Mouse (Mus musculus): ENCODE results near the gene Elmod3. TPM values are rescaled to one million over a fixed set of nuclear protein-coding genes. Genes with fewer than 3 reads are reported as not detected.

The Elmod3 gene
- polyA plus RNA-seq, 1 experiment from 2014 or later, result 13.7 TPM

- H3K4me3 ChIP-seq (replicated peaks), result no peak overlapping the region
- H3K4me1 ChIP-seq, result 0 out of 2 replicates have a peak, but pooled peaks cover under 1% of the 10 kb centered on the region
- H3K9ac ChIP-seq, result no peak overlapping the region
- ATAC-seq (ENCODE audit: insufficient read depth, low FRiP score, low read depth), result no peak
- no peaks in the 10 kb centered on the region for H3K9me3 ChIP-seq
- H3K36me3 ChIP-seq, result peaks cover 46% of the 10 kb centered on the region
- no peaks in the 10 kb centered on the region for H3K27me3 ChIP-seq (replicated peaks)
- no peak overlapping the region for H3K4me2 ChIP-seq
- H3K27ac ChIP-seq, result no peak overlapping the region
- WGBS, result 91% methylated on average over 4 of the region's 4 CpGs
These were observed 10.5 kb upstream of the Elmod3 start for GRCm38 (mm10) chr6:72608662-72609184.

DNA sequence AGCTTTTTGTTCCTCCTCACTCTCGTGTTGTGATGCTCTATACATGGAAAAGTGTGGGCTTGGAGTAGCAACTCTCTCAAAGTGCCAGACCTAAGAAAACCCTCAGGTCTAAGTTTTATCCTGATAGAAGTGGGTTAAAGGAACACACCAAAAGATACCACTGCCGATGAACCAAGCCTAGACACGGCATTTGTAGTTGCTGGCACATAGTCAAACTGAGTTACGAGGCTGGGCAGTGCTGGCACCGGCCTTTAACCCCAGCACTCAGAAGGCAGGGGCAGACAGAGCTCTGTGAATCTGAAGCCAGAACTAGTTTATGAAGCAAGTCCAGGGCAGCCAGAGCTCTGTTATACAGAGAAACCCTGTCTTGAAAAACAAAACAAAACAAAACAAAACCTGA is 9.5 kb upstream of the Elmod3 start:
- WGBS, result 79% methylated on average over 5 of the region's 5 CpGs
- Histone ChIP-seq H3K27me3 (replicated peaks) (no peaks in the 10 kb centered on the region), H3K9me3 (no peaks in the 10 kb centered on the region)

DNA sequence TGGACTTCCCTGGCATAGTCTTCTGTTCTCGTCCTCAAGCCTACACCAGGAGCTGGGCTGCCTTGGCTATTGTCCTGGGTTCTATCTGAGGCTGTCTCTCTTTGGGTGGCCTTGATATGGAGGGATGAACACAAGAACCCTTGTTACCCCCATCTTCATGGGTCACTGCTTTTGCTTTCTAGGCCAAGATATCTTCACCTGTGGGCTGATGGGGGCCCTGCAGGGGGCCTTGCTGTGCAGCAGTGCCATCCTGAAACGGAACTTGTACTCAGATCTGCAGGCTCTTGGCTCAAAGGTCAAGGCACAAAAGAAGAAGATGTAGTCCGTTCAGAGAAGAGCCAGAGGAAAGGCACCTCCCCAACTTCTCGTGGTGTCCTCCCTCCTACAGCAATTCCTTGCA is 8.8 kb upstream of the Elmod3 start:
- no peak overlapping the region for H3K4me2 ChIP-seq
- peaks cover 48% of the 10 kb centered on the region for H3K36me3 ChIP-seq
- ATAC-seq (ENCODE audit: insufficient read depth, low FRiP score, low read depth), result no peak
- H3K4me3 ChIP-seq (replicated peaks), result no peak overlapping the region
- H3K27ac ChIP-seq, result no peak overlapping the region
- no peaks in the 10 kb centered on the region for H3K4me1 ChIP-seq
- H3K27me3 ChIP-seq (replicated peaks), result no peaks in the 10 kb centered on the region
- no peaks in the 10 kb centered on the region for H3K9me3 ChIP-seq
- WGBS, result 85% methylated on average over 4 of the region's 4 CpGs
- H3K9ac ChIP-seq, result no peak overlapping the region

More for the DNA sequence above, 9.5 kb upstream of the Elmod3 start:
- Histone ChIP-seq H3K27ac (no peak overlapping the region), H3K4me2 (no peak overlapping the region), H3K4me3 (replicated peaks) (no peak overlapping the region), H3K4me1 (no peaks in the 10 kb centered on the region), H3K9ac (no peak overlapping the region), H3K36me3 (peaks cover 48% of the 10 kb centered on the region)
- no peak for ATAC-seq (ENCODE audit: insufficient read depth, low FRiP score, low read depth)

GRCm38 (mm10) chr6:72604066-72604465 is 5.9 kb upstream of the Elmod3 start:
- Histone ChIP-seq H3K27me3 (replicated peaks) (no peaks in the 10 kb centered on the region), H3K27ac (no peak overlapping the region), H3K36me3 (peaks cover 26% of the 10 kb centered on the region), H3K4me2 (no peak overlapping the region), H3K4me3 (replicated peaks) (no peak overlapping the region), H3K9me3 (no peaks in the 10 kb centered on the region), H3K9ac (no peak overlapping the region), H3K4me1 (no peaks in the 10 kb centered on the region; the same call in 1 of the 2 replicates)
- ATAC-seq (ENCODE audit: insufficient read depth, low FRiP score, low read depth), result no peak; the same call in 1 of the 2 replicates
- 79% methylated on average over 2 of the region's 2 CpGs for WGBS

DNA sequence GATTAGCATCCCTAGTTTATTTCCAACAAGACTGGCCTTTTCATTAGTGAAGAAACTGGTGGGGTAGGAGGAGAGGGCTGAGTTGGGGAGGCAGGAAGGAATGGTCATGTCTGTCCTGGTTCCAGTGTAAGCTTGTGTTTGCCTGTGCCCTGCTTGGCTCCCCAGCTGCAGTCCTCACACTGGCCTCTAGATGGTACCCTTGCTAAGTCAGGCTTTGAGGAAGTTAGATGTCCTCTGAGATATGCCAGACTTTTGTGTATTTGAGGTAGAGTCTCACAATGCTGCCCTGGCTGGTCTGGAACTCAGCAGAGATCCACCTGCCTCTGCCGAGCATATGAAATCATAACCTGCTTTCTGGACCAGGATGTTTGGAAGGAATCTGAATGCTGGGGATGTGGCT is 3.5 kb upstream of the Elmod3 start:
- Histone ChIP-seq H3K36me3 (peaks cover 15% of the 10 kb centered on the region), H3K9me3 (no peaks in the 10 kb centered on the region), H3K4me1 (peaks cover 6% of the 10 kb centered on the region), H3K4me3 (replicated peaks) (no peak overlapping the region), H3K27ac (no peak overlapping the region), H3K27me3 (replicated peaks) (no peaks in the 10 kb centered on the region), H3K4me2 (no peak overlapping the region), H3K9ac (no peak overlapping the region)
- 38% methylated on average over 1 of the region's 1 CpGs for WGBS
- ATAC-seq (ENCODE audit: insufficient read depth, low FRiP score, low read depth), result no peak

- 81% methylated on average over 12 of the region's 12 CpGs for WGBS
- H3K4me2 ChIP-seq, result no peak overlapping the region
- H3K9me3 ChIP-seq, result no peaks in the 10 kb centered on the region
- no peak overlapping the region for H3K27ac ChIP-seq
- H3K4me1 ChIP-seq, result peaks cover 6% of the 10 kb centered on the region
- H3K9ac ChIP-seq, result no peak overlapping the region
- 0 out of 2 replicates have a peak, but pooled peaks cover 5% of the 10 kb centered on the region for H3K36me3 ChIP-seq
- ATAC-seq (ENCODE audit: insufficient read depth, low FRiP score, low read depth), result no peak
- no peaks in the 10 kb centered on the region for H3K27me3 ChIP-seq (replicated peaks)
- no peak overlapping the region for H3K4me3 ChIP-seq (replicated peaks)
These were observed 2.6 kb upstream of the Elmod3 start for GRCm38 (mm10) chr6:72600771-72601170.

- H3K9ac ChIP-seq, result no peak overlapping the region
- no peaks in the 10 kb centered on the region for H3K27me3 ChIP-seq (replicated peaks)
- WGBS, result 76% methylated on average over 6 of the region's 6 CpGs
- H3K4me3 ChIP-seq (replicated peaks), result no peak overlapping the region
- ATAC-seq (ENCODE audit: insufficient read depth, low FRiP score, low read depth), result no peak
- H3K4me1 ChIP-seq, result peaks cover 6% of the 10 kb centered on the region
- no peak overlapping the region for H3K27ac ChIP-seq
- H3K4me2 ChIP-seq, result no peak overlapping the region
- 0 out of 2 replicates have a peak, but pooled peaks cover 5% of the 10 kb centered on the region for H3K36me3 ChIP-seq
- no peaks in the 10 kb centered on the region for H3K9me3 ChIP-seq
These were observed 2.0 kb upstream of the Elmod3 start for GRCm38 (mm10) chr6:72600216-72600615.

- peak overlapping the region; percentile 65 for H3K4me2 ChIP-seq
- H3K27me3 ChIP-seq (replicated peaks), result no peaks in the 10 kb centered on the region
- peak overlapping the region; percentile 83 for H3K27ac ChIP-seq
- no peaks in the 10 kb centered on the region for H3K9me3 ChIP-seq
- 0 out of 2 replicates have a peak, but pooled peaks have one; percentile 3 for ATAC-seq (ENCODE audit: insufficient read depth, low FRiP score, low read depth)
- 0 out of 2 replicates have a peak, but pooled peaks cover 5% of the 10 kb centered on the region for H3K36me3 ChIP-seq
- peak overlapping the region; percentile 71 for H3K4me3 ChIP-seq (replicated peaks)
- WGBS, result 34% methylated on average over 12 of the region's 12 CpGs
- peak overlapping the region; percentile 19; the same call in 1 of the 2 replicates for H3K9ac ChIP-seq
- H3K4me1 ChIP-seq, result peaks cover 6% of the 10 kb centered on the region
These were observed 761 bp upstream of the Elmod3 start for GRCm38 (mm10) chr6:72598791-72599557.

DNA sequence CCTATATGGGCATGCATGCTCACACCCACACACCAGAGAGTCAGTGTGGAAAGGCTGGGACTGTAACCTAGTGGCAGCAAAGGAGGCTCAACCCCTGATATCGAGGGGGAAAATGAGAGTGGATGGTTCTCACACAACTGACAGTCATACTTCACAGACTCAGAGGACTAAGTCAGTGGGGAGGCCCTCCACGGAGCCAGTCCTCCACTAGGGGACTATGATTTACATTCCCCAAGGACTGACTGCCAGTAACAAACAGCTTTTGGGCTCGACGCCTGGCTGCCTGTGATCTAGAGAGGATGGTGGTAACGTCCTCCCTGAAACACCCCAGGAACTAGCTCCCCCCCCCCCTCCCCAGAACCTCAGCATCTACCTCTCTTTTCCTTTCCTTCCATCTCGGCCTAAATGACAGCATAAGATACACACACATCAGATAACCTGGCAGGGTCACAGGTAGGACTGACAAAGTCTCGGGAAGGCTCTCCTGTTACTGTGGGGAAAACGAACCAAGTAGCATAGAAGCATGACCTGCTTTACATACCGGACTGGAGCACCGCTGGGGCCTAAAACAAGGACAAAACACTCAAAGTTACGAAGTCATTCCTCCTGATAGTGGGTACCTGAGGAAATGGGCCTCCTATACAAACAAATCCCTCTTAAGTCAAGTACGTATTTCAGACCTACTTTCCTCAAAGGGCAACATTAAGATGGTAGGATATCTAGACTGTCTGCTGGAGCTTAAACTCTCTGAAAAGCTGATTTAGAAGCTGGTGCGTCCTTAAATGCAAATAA is 934 bp downstream of the Elmod3 start:
- Histone ChIP-seq H3K36me3 (no peaks in the 10 kb centered on the region), H3K27me3 (replicated peaks) (no peaks in the 10 kb centered on the region), H3K4me1 (peaks cover 6% of the 10 kb centered on the region), H3K9ac (peak overlapping the region; percentile 57), H3K4me2 (peak overlapping the region; percentile 65), H3K27ac (peak overlapping the region; percentile 62), H3K4me3 (replicated peaks) (peak overlapping the region; percentile 71), H3K9me3 (no peaks in the 10 kb centered on the region)
- WGBS, result 26% methylated on average over 13 of the region's 13 CpGs
- no peak for ATAC-seq (ENCODE audit: insufficient read depth, low FRiP score, low read depth)

DNA sequence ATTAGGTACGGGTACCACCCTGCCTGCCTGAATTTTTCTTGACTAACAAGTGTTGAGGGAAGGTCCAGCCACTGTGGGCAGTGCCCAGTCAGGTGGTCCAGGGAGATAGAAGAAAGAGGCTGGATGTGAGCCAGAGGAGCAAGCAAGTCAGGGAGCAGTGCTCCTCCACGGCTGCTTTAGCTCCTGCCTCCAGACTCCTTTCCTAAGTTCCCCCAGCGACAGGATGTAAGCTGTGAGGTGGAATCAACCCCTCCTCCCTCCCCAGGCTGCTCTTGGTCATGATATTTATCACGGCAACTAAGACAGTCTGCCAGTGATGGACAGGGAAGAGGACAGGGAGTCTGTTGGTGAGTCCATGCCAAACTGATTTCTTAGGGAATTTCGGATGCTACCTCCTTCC is 4.3 kb downstream of the Elmod3 start:
- WGBS, result 57% methylated on average over 5 of the region's 5 CpGs
- Histone ChIP-seq H3K4me2 (no peak overlapping the region), H3K27me3 (replicated peaks) (no peaks in the 10 kb centered on the region), H3K4me3 (replicated peaks) (no peak overlapping the region), H3K4me1 (peaks cover 6% of the 10 kb centered on the region), H3K27ac (no peak overlapping the region), H3K9ac (no peak overlapping the region), H3K36me3 (no peaks in the 10 kb centered on the region), H3K9me3 (no peaks in the 10 kb centered on the region)
- no peak for ATAC-seq (ENCODE audit: insufficient read depth, low FRiP score, low read depth)

DNA sequence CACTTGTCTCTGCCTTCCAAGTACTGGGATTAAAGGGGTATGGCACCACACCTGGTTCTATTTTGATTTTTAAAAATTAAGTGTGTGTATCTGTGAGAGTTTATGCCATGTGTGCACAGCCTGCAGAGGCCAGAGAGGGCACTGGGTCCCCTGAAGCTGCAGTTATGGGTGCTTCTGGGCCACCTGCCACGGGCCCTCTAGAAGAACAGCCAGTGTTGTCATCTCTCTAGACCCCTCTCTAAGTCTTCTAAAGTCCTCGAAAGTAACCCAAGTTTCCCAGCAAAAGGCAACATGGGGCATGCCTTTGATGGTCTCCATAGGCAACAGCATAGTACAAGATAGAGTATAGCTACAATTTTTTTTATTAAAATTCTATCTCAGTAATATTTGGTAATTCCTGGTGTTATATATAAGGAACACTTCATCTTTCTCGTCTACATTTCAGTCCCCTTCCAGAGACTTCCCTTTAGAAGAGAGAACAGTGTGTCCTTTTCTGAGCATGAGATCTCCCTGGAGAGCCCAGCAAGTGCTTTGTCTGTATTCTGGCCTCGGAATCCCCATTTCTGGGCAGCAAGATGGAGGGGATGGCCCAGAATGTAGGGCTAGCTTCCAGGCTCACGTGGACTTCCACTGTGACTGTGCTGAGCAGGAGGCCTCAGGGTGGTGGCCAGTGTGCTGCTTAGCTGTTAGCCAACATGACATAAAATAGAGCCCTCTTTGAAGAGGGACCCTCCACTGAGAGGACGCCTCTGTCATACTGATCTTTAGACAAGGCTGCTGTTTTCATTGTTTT is 5.0 kb downstream of the Elmod3 start:
- Histone ChIP-seq H3K27ac (no peak overlapping the region), H3K4me2 (no peak overlapping the region), H3K9me3 (no peaks in the 10 kb centered on the region), H3K4me1 (peaks cover 6% of the 10 kb centered on the region), H3K27me3 (replicated peaks) (no peaks in the 10 kb centered on the region), H3K4me3 (replicated peaks) (no peak overlapping the region), H3K36me3 (no peaks in the 10 kb centered on the region), H3K9ac (no peak overlapping the region)
- 79% methylated on average over 6 of the region's 6 CpGs for WGBS
- ATAC-seq (ENCODE audit: insufficient read depth, low FRiP score, low read depth), result no peak

Data from stomach, embryonic 15.5 days (tissue).